Mouse (Mus musculus): ENCODE measurements around the gene Fam24a. TPM values are rescaled to one million over a fixed set of nuclear protein-coding genes. Genes with fewer than 3 reads are reported as not detected.

Gene Fam24a
- total RNA-seq, 2 experiments from 2014 or later: not detected

DNA sequence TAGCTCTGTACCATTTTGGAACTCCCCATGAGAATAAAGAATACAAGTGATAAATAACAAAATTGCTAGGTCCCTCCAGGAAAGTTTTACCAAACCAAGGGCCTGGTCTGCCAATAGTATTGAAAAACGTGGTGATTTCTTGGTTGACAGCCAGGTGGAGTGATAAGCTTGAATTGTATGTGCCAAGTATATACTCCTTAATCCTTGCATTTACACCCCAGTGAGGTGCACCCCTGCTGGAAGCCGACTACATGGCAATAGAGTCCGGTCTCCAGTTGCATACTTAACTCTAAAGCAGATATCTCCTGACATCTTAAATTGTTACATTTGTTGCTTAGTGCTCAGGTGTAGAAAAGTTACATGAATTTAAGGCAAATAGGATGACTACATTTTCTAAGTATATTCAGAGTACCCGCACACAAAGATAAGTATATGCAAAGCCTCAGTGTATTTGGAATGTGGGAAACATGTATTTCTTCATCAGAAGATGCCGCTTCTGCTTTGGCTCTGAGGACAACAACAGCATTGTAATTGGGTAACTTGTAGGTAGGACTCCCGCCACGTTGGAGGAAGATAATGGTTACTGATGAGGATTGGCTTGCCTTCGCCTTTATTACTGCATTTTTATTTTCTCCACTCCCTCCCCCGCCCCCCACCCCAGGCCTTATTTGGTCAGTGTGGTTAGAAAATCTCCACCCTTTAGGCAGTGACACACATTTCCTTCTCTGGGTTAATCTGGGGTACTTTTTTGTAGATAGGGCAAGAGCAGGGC, 38.4 kb downstream of the Fam24a start:
- intact Hi-C loops (cut with DNase I): loop anchor here (5.0 kb wide), 2 partner anchors 35 to 510 kb away; no protein-coding TSS in a partner anchor
- DNase-seq: no peak

Other genes starting within 250 kb of the Fam24a start
- not detected for gene 4933402N03Rik, start 187.6 kb upstream of the Fam24a start, total RNA-seq (2021)
- 10 to 100 TPM; 14.9 to 18.7 TPM for gene 5430419D17Rik, start 159.5 kb upstream of the Fam24a start, total RNA-seq (2021)
- under 1 TPM; 0.15 to 0.29 TPM for gene Cuzd1, start 11.6 kb upstream of the Fam24a start, total RNA-seq (2021)
- gene Fam24b, start 4.3 kb upstream of the Fam24a start, total RNA-seq (2021): not detected
- gene 2310057M21Rik, start 28.9 kb downstream of the Fam24a start, total RNA-seq (2021): 10 to 100 TPM in 1 of 2 experiments, 1 to 10 TPM in 1; 9.2 to 12.8 TPM
- 10 to 100 TPM; 49.2 to 50.3 TPM for gene Pstk, start 37.3 kb downstream of the Fam24a start, total RNA-seq (2021)
- 10 to 100 TPM; 31.4 to 33.0 TPM for gene Ikzf5, start 76.7 kb downstream of the Fam24a start, total RNA-seq (2021)
- 100 to 1,000 TPM in 1 of 2 experiments, 10 to 100 TPM in 1; 95.4 to 100 TPM for gene Acadsb, start 76.7 kb downstream of the Fam24a start, total RNA-seq (2021)
- not detected for gene Hmx3, start 209.0 kb downstream of the Fam24a start, total RNA-seq (2021)
- not detected for gene Hmx2, start 214.9 kb downstream of the Fam24a start, total RNA-seq (2021)
- gene Bub3, start 226.4 kb downstream of the Fam24a start, total RNA-seq (2021): 10 to 100 TPM; 34.2 to 34.7 TPM